Mouse (Mus musculus) cerebellum, postnatal 36 days (tissue): ENCODE data around the gene Fam102a.
A peak's percentile ranks its signal among the peaks of the same experiment; 100 is the strongest.

Experiments used
- DNase-seq, 2 experiments: peaks; one replicate each; pipeline ENCODE4 v3.0.0; 2021 to 2022; ENCODE audit warnings: mixed read lengths in 2 of 2

Fam102a gene

GRCm38 (mm10) chr2:32517233-32517867, 17.8 kb upstream of the Fam102a start:
- DNase-seq: no peak

GRCm38 (mm10) chr2:32520034-32520990, 14.8 kb upstream of the Fam102a start:
- DNase-seq: no peak

- no peak for DNase-seq
Measured at GRCm38 (mm10) chr2:32524536-32525031, 10.5 kb upstream of the Fam102a start.

- DNase-seq: no peak
Measured at GRCm38 (mm10) chr2:32525816-32526215, 9.3 kb upstream of the Fam102a start.

GRCm38 (mm10) chr2:32527468-32527966, 7.6 kb upstream of the Fam102a start:
- DNase-seq: no peak

GRCm38 (mm10) chr2:32528326-32528725, 6.8 kb upstream of the Fam102a start:
- DNase-seq: no peak

- no peak for DNase-seq
Measured at GRCm38 (mm10) chr2:32530479-32530878, 4.7 kb upstream of the Fam102a start.

GRCm38 (mm10) chr2:32533163-32533562, 2.0 kb upstream of the Fam102a start:
- DNase-seq: no peak

GRCm38 (mm10) chr2:32534061-32534732, 935 bp upstream of the Fam102a start:
- no peak for DNase-seq

GRCm38 (mm10) chr2:32535501-32535991, 414 bp downstream of the Fam102a start:
- DNase-seq: peak; percentile 61 to 69

- DNase-seq: peak; percentile 68 to 70
Measured at GRCm38 (mm10) chr2:32536086-32536633, 1.0 kb downstream of the Fam102a start.

- peak; percentile 36 to 58 for DNase-seq
Measured at GRCm38 (mm10) chr2:32536634-32537359, 1.7 kb downstream of the Fam102a start.

- DNase-seq: peak in 1 of 2 experiments; percentile 31
Measured at GRCm38 (mm10) chr2:32537360-32537905, 2.3 kb downstream of the Fam102a start.

- DNase-seq: no peak
Measured at GRCm38 (mm10) chr2:32537941-32538340, 2.8 kb downstream of the Fam102a start.

GRCm38 (mm10) chr2:32538461-32538860, 3.3 kb downstream of the Fam102a start:
- DNase-seq: no peak

- DNase-seq: no peak
Measured at GRCm38 (mm10) chr2:32539452-32539981, 4.4 kb downstream of the Fam102a start.

- peak; percentile 70 to 72 for DNase-seq
Measured at GRCm38 (mm10) chr2:32541333-32541908, 6.3 kb downstream of the Fam102a start.

- DNase-seq: no peak
Measured at GRCm38 (mm10) chr2:32541986-32542573, 6.9 kb downstream of the Fam102a start.

GRCm38 (mm10) chr2:32543031-32543449, 7.9 kb downstream of the Fam102a start:
- DNase-seq: peak; percentile 45 to 46

GRCm38 (mm10) chr2:32546951-32547350, 11.8 kb downstream of the Fam102a start:
- DNase-seq: no peak
